Mouse (Mus musculus) ES-Bruce4 (cell line): ENCODE measurements around the gene Pgs1. TPM values are rescaled to one million over a fixed set of nuclear protein-coding genes. Genes with fewer than 3 reads are reported as not detected.

Experiments used
- H3K27ac ChIP-seq: 2 replicates; pipeline ENCODE4 v1.5.1; 2012; ENCODE audit warnings: low read length, inconsistent platforms; ENCODE audit not compliant: insufficient read depth
- H3K27me3 ChIP-seq: 2 replicates; pipeline ENCODE4 v1.6.1; 2012; ENCODE audit warnings: mild to moderate bottlenecking, low read length, inconsistent platforms; ENCODE audit not compliant: control insufficient read depth, poor library complexity, insufficient read depth, severe bottlenecking
- H3K36me3 ChIP-seq: 2 replicates; pipeline ENCODE4 v1.6.1; 2012; ENCODE audit warnings: inconsistent platforms, mild to moderate bottlenecking, low read length, moderate library complexity; ENCODE audit not compliant: control insufficient read depth, poor library complexity, insufficient read depth, severe bottlenecking
- H3K4me1 ChIP-seq: one replicate; pipeline ENCODE4 v1.8.1; 2011; ENCODE audit warnings: low read length; ENCODE audit not compliant: control insufficient read depth, insufficient read depth
- H3K4me3 ChIP-seq: 2 replicates; pipeline ENCODE4 v1.5.1; 2011; ENCODE audit warnings: low read depth, mild to moderate bottlenecking, low read length
- H3K9ac ChIP-seq: 2 replicates; pipeline ENCODE4 v1.6.1; 2012; ENCODE audit warnings: low read depth, mild to moderate bottlenecking, inconsistent platforms; ENCODE audit not compliant: poor library complexity, severe bottlenecking
- H3K9me3 ChIP-seq: replicated peaks from 2 replicates; pipeline ENCODE4 v1.6.1; 2012; ENCODE audit warnings: mild to moderate bottlenecking, low read length, inconsistent platforms; ENCODE audit not compliant: control insufficient read depth, poor library complexity, insufficient read depth, severe bottlenecking
- CTCF ChIP-seq: IDR thresholded peaks from one replicate; pipeline ENCODE4 v1.8.1; 2011; ENCODE audit warnings: low read depth, low read length
- EP300 ChIP-seq: IDR thresholded peaks from 2 replicates; pipeline ENCODE4 v1.6.1; 2011; ENCODE audit warnings: low read depth, low read length; ENCODE audit not compliant: insufficient read depth
- POLR2A ChIP-seq: IDR thresholded peaks from one replicate; pipeline ENCODE4 v1.8.1; 2011; ENCODE audit warnings: low read length; ENCODE audit not compliant: insufficient read depth
- polyA plus RNA-seq: library from polyadenylated mRNA; stranded (reverse); fragments of >200 nt; gene quantifications from 2 replicates; pipeline ENCODE4 v1.2.4, GENCODE M21; 2011; ENCODE audit warnings: low read depth; ENCODE audit not compliant: missing spikeins, insufficient read depth, insufficient read length

The Pgs1 gene
- polyA plus RNA-seq, 1 experiment: 31.5 TPM

GRCm38 (mm10) chr11:118068812-118069332, 82.8 kb downstream of the Pgs1 start:
- H3K9ac ChIP-seq: no peak overlapping the region
- H3K36me3 ChIP-seq: no peaks in the 10 kb centered on the region
- H3K4me3 ChIP-seq: no peak overlapping the region
- TF ChIP-seq EP300 (no peak), CTCF (no peak), POLR2A (no peak)
- H3K4me1 ChIP-seq: peaks cover 2% of the 10 kb centered on the region
- no peaks in the 10 kb centered on the region for H3K27me3 ChIP-seq
- no peaks in the 10 kb centered on the region for H3K9me3 ChIP-seq
- H3K27ac ChIP-seq: no peak overlapping the region

GRCm38 (mm10) chr11:118071227-118071912, 85.3 kb downstream of the Pgs1 start:
- no peak overlapping the region for H3K27ac ChIP-seq
- H3K4me3 ChIP-seq: no peak overlapping the region
- no peaks in the 10 kb centered on the region for H3K36me3 ChIP-seq
- H3K9me3 ChIP-seq: no peaks in the 10 kb centered on the region
- TF ChIP-seq CTCF (no peak), POLR2A (no peak), EP300 (no peak)
- H3K9ac ChIP-seq: no peak overlapping the region
- H3K4me1 ChIP-seq: peaks cover 2% of the 10 kb centered on the region
- H3K27me3 ChIP-seq: no peaks in the 10 kb centered on the region

Other genes with a start within 250 kb of the Pgs1 start
- gene Tmc8, start 204.2 kb upstream of the Pgs1 start, polyA plus RNA-seq: 3.1 and 5.3 TPM in 2 replicates
- 12.3 and 16.4 TPM in 2 replicates for gene Tmc6, start 204.1 kb upstream of the Pgs1 start, polyA plus RNA-seq
- gene 6030468B19Rik, start 188.6 kb upstream of the Pgs1 start, polyA plus RNA-seq: not detected in 2 replicates
- 1.4 and 2.1 TPM in 2 replicates for gene Gm20708, start 176.6 kb upstream of the Pgs1 start, polyA plus RNA-seq
- 49.1 and 51.9 TPM in 2 replicates for gene Syngr2, start 176.6 kb upstream of the Pgs1 start, polyA plus RNA-seq
- gene Afmid, start 160.4 kb upstream of the Pgs1 start, polyA plus RNA-seq: 3.6 and 5.0 TPM in 2 replicates
- 35.7 and 40.3 TPM in 2 replicates for gene Tk1, start 160.2 kb upstream of the Pgs1 start, polyA plus RNA-seq
- 171 and 183 TPM in 2 replicates for gene Birc5, start 137.0 kb upstream of the Pgs1 start, polyA plus RNA-seq
- gene Tmem235, start 125.5 kb upstream of the Pgs1 start, polyA plus RNA-seq: 0.37 TPM in 1 of 2 replicates, not detected in the other
- gene Tha1, start 112.8 kb upstream of the Pgs1 start, polyA plus RNA-seq: 0.52 and 1.1 TPM in 2 replicates
- 53.8 and 61.5 TPM in 2 replicates for gene Socs3, start 16.2 kb upstream of the Pgs1 start, polyA plus RNA-seq
- gene Dnah17, start 144.3 kb downstream of the Pgs1 start, polyA plus RNA-seq: 0.49 and 0.59 TPM in 2 replicates